Mouse (Mus musculus): ENCODE results near the gene Grb2.

The Grb2 gene

DNA sequence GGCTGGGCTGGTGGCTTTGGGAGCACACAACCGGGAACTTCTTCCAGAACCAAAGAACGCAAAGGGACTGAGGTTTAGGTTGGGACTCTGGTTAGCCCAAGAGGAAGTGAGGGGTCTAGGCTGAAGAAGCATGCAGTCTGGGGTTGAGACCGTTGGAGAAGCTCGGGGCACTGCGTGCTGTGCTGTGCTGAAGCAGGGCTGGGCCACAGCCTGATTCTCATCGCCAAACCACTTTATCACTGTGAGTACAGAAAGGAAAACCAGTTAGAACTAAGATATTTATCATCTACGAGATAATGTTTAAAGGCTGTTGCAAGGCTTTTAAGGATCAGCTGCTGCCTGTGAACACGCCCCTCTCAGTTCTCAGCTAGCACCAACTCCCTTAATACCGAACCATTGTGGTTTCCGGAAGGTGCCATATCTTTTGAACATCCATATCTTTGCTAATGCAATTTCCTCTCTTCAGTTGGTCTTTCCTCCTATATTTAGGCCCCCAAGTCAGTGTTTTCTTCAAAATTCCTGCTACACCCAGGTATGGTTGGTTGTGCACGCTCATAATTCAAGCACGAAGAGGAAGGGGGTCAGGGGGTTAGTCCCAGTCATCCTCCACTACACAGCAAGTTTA lies 4.4 kb upstream of the Grb2 start:
- DNase-seq (ENCODE audit: low read depth, low spot score): no peak

GRCm38 (mm10) chr11:115712268-115712667 lies 3.9 kb upstream of the Grb2 start:
- DNase-seq (ENCODE audit: low read depth, low spot score): no peak

DNA sequence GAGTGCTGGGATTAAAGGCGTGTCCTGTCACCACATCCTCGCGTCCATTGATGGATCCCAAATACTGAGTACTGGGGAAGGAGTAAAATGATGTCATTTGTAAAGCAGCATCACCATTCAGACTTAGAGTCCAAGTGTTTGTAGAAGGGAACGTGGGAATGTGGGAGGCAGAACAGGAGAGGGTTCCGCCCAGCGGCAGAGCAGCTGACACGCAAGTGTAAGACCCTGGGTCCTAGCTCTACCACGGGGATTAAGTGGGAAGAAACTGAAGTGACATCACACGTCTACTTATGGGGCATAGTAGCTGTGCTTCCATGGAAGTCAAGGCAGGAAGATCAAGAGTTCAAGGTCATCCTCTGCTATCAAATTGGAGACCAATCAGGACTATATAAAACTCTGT lies 2.7 kb upstream of the Grb2 start:
- DNase-seq (ENCODE audit: low read depth, low spot score): no peak

DNA sequence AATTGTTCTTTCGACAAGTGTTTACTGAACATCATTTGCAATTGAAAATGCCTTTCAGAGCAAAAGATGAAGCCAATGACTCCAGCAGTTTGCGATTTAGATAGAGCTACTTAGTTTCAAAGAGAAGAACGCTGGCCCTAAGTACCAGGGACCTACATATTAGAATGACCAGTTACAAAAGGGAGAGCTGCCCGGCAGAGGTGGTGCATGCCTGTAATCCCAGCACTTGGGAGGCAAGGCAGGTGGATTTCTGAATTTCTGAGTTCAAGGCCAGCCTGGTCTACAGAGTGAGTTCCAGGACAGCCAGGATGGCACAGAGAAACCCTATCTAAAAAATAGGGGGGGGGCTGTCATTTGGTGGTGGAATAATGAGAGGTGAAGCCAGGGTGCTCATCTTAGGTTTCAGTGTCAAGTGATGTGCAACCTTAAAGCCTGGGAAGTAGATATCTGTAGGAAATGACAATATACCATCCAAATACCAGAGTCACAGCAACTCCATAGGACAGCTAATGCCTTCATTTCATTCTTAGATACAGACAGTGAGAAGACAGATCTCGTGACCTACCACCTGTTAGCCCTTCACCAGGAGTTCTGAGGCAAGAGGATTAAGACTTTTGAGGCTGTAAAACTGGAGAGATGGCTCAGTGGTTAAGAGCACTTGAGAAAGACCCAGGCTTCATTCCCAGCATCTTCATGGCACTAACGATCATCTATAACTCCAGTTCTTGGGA lies 1.6 kb upstream of the Grb2 start:
- no peak for DNase-seq (ENCODE audit: low read depth, low spot score)

- DNase-seq (ENCODE audit: low read depth, low spot score): peak; percentile 12
Observed at GRCm38 (mm10) chr11:115708956-115709828, 795 bp upstream of the Grb2 start.

DNA sequence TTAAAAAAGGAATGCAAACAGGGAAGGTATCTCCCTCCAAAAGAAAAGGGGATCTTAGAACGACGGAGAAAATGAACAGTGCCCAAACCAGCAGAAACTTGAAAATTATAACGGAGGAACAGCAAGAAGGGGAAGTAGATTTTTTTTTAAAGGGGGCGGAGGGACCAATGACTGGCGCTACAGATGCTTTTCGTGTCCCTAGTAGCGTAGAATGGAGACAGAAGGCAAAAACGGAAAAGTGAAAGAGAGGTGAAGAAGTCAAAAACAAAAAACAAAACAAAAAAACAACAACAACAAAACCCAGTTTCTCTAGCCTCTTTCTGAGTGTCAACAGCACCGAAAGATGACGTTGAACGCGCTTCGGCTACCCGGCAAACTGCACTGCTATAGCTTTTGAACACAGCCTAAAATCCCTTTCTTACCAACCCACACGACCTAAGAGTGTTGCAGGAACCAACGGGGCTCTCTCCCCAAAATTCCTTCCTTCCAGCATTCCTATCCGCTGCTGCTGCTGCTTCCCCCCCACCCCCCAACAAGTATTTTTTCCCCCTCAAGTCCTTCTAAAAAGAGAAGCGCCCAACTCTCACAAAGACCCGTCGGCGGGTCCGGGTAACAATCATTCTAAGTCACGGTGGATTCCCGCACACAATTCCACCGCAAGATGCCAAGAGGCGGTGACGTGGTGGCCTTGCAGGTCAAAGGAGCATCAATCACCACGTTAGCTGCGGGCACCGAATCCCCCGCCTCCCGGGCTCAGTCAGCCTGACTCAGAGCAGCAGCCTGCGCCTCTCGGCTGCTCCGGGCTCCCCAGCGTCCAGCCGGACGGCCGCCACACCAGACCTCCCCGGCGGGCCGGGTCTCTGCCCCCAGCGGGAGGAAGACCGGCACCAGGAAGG lies 836 bp downstream of the Grb2 start:
- no peak for DNase-seq (ENCODE audit: low read depth, low spot score)

DNA sequence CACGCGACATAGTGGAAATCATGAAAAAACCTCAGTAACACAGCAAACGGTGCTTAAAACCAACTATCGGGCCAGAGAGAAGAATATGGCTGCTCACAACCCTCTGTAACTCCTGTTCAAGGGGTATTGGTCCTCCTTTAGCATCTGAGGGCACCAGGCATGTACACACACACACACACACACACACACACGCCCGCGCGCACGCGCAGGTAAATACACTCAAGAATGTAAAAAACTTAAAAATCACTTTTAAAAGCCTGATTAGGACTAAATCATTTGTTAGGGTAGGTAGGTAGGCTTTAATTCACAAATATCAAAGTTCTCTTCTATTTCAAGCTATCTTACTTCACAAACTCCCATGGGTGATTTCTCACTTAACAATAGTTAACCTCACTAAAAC lies 1.8 kb downstream of the Grb2 start:
- DNase-seq (ENCODE audit: low read depth, low spot score): no peak

DNA sequence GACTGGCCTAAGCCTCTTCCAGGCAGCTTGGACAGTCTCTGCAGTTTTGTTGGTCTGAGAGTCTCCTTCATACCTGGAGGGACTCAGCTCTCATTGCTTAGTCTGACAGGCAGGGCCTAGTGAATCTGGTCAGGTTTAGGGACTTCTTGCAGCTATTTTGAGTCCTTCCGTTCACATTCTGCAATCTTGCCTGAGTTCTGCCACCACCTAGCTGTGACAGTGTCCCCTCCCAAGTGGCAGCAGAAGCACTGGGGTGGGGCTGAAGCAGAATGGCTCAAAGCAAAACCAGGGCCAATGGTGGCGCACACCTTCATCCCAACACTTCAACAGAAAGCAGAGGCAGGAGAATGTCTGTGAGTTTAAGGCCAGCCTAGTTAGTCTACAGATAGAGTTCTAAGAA lies 2.8 kb downstream of the Grb2 start:
- DNase-seq (ENCODE audit: low read depth, low spot score): no peak

- DNase-seq (ENCODE audit: low read depth, low spot score): no peak
Observed at GRCm38 (mm10) chr11:115704648-115705047, 3.7 kb downstream of the Grb2 start.

DNA sequence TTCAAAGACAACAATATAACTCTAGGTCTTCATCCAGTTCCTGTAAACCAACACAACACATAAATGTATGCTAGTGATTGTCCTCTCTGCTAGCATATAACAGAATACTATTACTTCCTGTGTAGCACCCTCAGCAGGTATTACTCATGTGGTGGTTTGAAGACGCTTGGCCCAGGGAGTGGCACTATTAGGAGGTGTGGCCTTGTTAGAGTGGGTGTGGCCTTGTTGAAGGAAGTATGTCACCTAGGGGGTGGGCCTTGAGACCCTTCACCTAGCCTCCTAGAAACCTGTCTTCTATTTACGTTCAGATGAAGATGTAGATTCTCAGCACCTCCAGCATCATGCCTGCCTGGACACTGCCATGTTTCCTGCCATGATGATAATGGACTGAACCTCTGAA lies 4.9 kb downstream of the Grb2 start:
- DNase-seq (ENCODE audit: low read depth, low spot score): no peak

GRCm38 (mm10) chr11:115698986-115699728 lies 9.2 kb downstream of the Grb2 start:
- peak; percentile 91 for DNase-seq (ENCODE audit: low read depth, low spot score)

GRCm38 (mm10) chr11:115697722-115698121 lies 10.7 kb downstream of the Grb2 start:
- no peak for DNase-seq (ENCODE audit: low read depth, low spot score)

GRCm38 (mm10) chr11:115697091-115697490 lies 11.3 kb downstream of the Grb2 start:
- DNase-seq (ENCODE audit: low read depth, low spot score): no peak

GRCm38 (mm10) chr11:115696471-115696870 lies 11.9 kb downstream of the Grb2 start:
- DNase-seq (ENCODE audit: low read depth, low spot score): no peak

GRCm38 (mm10) chr11:115693979-115694578 lies 14.3 kb downstream of the Grb2 start:
- no peak for DNase-seq (ENCODE audit: low read depth, low spot score)

DNA sequence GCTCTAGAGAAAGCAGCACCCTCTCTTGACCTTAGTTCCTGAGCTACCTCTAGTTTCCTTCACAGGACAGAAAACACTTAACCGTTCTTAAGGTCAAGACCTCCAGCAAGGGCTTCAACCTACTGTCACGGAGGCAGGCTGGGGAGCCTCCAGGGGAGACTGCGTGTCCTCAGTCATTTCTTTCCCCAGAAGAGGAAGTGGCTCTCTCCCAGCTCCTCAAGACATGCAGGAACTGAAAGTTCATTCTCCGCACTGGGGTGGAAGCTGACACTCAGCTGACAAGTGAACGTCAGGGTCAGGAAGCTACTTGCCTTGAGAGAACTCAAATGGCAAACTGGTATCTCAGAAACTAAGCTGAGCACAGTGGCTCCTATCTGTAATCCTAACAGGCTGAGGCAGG lies 15.6 kb downstream of the Grb2 start:
- no peak for DNase-seq (ENCODE audit: low read depth, low spot score)

DNA sequence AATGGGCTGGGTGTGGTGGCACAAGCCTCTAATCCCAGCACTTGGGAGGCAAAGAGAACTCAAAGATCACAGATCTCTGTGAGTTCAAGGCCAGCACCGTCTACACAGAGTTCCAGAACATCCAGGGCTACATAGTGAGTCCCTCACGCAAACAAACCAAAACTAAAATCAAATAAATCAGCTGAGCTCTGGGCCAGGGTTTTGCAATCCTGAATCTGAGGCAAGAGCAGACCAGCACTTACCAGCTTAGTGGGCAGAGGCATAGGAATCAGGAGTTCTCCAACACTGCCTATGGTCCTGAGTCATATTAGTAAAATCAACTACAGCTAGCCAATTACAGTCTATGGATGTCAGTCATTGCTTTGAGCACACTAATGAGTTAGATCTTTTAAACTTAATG lies 16.4 kb downstream of the Grb2 start:
- no peak for DNase-seq (ENCODE audit: low read depth, low spot score)

- no peak for DNase-seq (ENCODE audit: low read depth, low spot score)
Observed at GRCm38 (mm10) chr11:115691511-115691910, 16.9 kb downstream of the Grb2 start.

- DNase-seq (ENCODE audit: low read depth, low spot score): no peak
Observed at GRCm38 (mm10) chr11:115691013-115691412, 17.4 kb downstream of the Grb2 start.

GRCm38 (mm10) chr11:115690356-115690755 lies 18.0 kb downstream of the Grb2 start:
- DNase-seq (ENCODE audit: low read depth, low spot score): no peak

All from brain, embryonic 18.5 days (tissue).